Mouse (Mus musculus) CH12.LX (cell line): ENCODE results near the gene Polr2l. TPM values are rescaled to one million over a fixed set of nuclear protein-coding genes. Genes with fewer than 3 reads are reported as not detected.

Experiments
- DNase-seq: peaks from one replicate; pipeline ENCODE4 v3.0.0-alpha.2; 2013; ENCODE audit errors: extremely low read depth
- H3K27ac ChIP-seq: 2 replicates; pipeline ENCODE4 v1.5.1; 2012; ENCODE audit warnings: low read depth, mild to moderate bottlenecking, control low read depth, moderate library complexity; ENCODE audit not compliant: insufficient read depth
- H3K27me3 ChIP-seq: replicated peaks from 2 replicates; pipeline ENCODE3; 2012; ENCODE audit warnings: inconsistent platforms
- H3K36me3 ChIP-seq, 2 experiments: replicated peaks in 1 of 2; 2 replicates each; pipeline versions ENCODE3 to v1.6.1; 2012; ENCODE audit warnings: inconsistent platforms in 1 of 2, low read length in 1 of 2, mild to moderate bottlenecking in 1 of 2, mixed read lengths in 1 of 2, moderate library complexity in 1 of 2; ENCODE audit not compliant: control insufficient read depth in 1 of 2, insufficient read depth in 1 of 2
- H3K4me1 ChIP-seq, 2 experiments: 2 replicates each; pipeline ENCODE4 v1.6.1; 2012; ENCODE audit warnings: inconsistent platforms in 1 of 2, moderate library complexity in 1 of 2; ENCODE audit not compliant: insufficient read depth in 2 of 2, control insufficient read depth in 1 of 2
- H3K4me2 ChIP-seq: 2 replicates; pipeline ENCODE4 v1.6.1; 2012; ENCODE audit warnings: low read depth, mild to moderate bottlenecking, control low read depth; ENCODE audit not compliant: poor library complexity, insufficient read depth, severe bottlenecking
- H3K4me3 ChIP-seq, 3 experiments: fragments of 150-350 bp in 1 of 3; sonication (generic) in 1 of 3; replicated peaks in 1 of 3; 2 replicates each; pipeline versions ENCODE3 to v1.5.1; 2011 to 2012; ENCODE audit warnings: low read depth in 2 of 3, low read length in 2 of 3, mild to moderate bottlenecking in 2 of 3, moderate library complexity in 2 of 3, control low read depth in 1 of 3, improper control_type of control experiment in 1 of 3, inconsistent platforms in 1 of 3, mixed read lengths in 1 of 3; ENCODE audit not compliant: poor library complexity in 1 of 3
- H3K79me2 ChIP-seq: replicated peaks from 2 replicates; pipeline ENCODE4 v1.6.1; 2012; ENCODE audit warnings: mild to moderate bottlenecking, moderate library complexity; ENCODE audit not compliant: control insufficient read depth, poor library complexity, insufficient read depth, severe bottlenecking; ENCODE audit errors: extremely low read depth
- H3K9ac ChIP-seq: 2 replicates; pipeline ENCODE4 v1.6.1; 2012; ENCODE audit warnings: low read depth, mild to moderate bottlenecking, control low read depth, moderate library complexity; ENCODE audit not compliant: insufficient read depth
- H3K9me3 ChIP-seq: replicated peaks from 2 replicates; pipeline ENCODE3; 2012; ENCODE audit warnings: low read length, inconsistent platforms, mixed read lengths
- BHLHE40 ChIP-seq: IDR thresholded peaks from 2 replicates; pipeline ENCODE4 v1.6.1; 2011; ENCODE audit warnings: mild to moderate bottlenecking, low read depth, low read length, improper control_type of control experiment
- CHD1 ChIP-seq: IDR thresholded peaks from 2 replicates; pipeline ENCODE4 v1.6.1; 2012; ENCODE audit warnings: low read depth, low read length, improper control_type of control experiment, inconsistent platforms
- CTCF ChIP-seq, 2 experiments: IDR thresholded peaks in 1 of 2; conservative IDR thresholded peaks in 1 of 2; 2 replicates each; pipeline ENCODE4 v1.5.1; 2011 to 2012; ENCODE audit warnings: low read depth in 2 of 2, low read length in 2 of 2, improper control_type of control experiment in 1 of 2, inconsistent platforms in 1 of 2, mild to moderate bottlenecking in 1 of 2, moderate library complexity in 1 of 2
- E2F4 ChIP-seq: IDR thresholded peaks from 2 replicates; pipeline ENCODE4 v1.6.1; 2011; ENCODE audit warnings: low read depth, low read length, improper control_type of control experiment; ENCODE audit not compliant: insufficient replicate concordance
- ETS1 ChIP-seq: conservative IDR thresholded peaks from 2 replicates; pipeline ENCODE4 v1.6.1; 2012; ENCODE audit warnings: low read depth, mild to moderate bottlenecking, inconsistent platforms, low read length, improper control_type of control experiment, moderate library complexity
- IRF4 ChIP-seq: IDR thresholded peaks from 2 replicates; pipeline ENCODE4 v1.6.1; 2014; ENCODE audit warnings: low read depth, mild to moderate bottlenecking, inconsistent platforms, low read length, improper control_type of control experiment
- JUN ChIP-seq: IDR thresholded peaks from 2 replicates; pipeline ENCODE4 v1.6.1; 2011; ENCODE audit warnings: low read depth, mild to moderate bottlenecking, low read length, improper control_type of control experiment, moderate library complexity; ENCODE audit not compliant: insufficient read depth
- JUND ChIP-seq: conservative IDR thresholded peaks from 2 replicates; pipeline ENCODE4 v1.6.1; 2011; ENCODE audit warnings: low read depth, low read length, improper control_type of control experiment
- MAX ChIP-seq: IDR thresholded peaks from 2 replicates; pipeline ENCODE4 v1.6.1; 2011; ENCODE audit warnings: low read length, improper control_type of control experiment
- MAZ ChIP-seq: IDR thresholded peaks from 2 replicates; pipeline ENCODE4 v1.6.1; 2012; ENCODE audit warnings: low read depth, mild to moderate bottlenecking, inconsistent platforms, low read length, improper control_type of control experiment, moderate library complexity
- MYC ChIP-seq: IDR thresholded peaks from 2 replicates; pipeline ENCODE4 v1.6.1; 2011; ENCODE audit warnings: low read depth, mild to moderate bottlenecking, improper control_type of control experiment, low read length
- PAX5 ChIP-seq: IDR thresholded peaks from 2 replicates; pipeline ENCODE4 v1.6.1; 2012; ENCODE audit warnings: low read length, inconsistent platforms, mixed read lengths
- POLR2AphosphoS2 ChIP-seq: IDR thresholded peaks from 2 replicates; pipeline ENCODE4 v1.6.1; 2011; ENCODE audit warnings: low read depth, low read length, improper control_type of control experiment
- RAD21 ChIP-seq: IDR thresholded peaks from 2 replicates; pipeline ENCODE4 v1.6.1; 2011; ENCODE audit warnings: low read depth, mild to moderate bottlenecking, low read length, improper control_type of control experiment, moderate library complexity
- RCOR1 ChIP-seq: conservative IDR thresholded peaks from 2 replicates; pipeline ENCODE4 v1.6.1; 2012; ENCODE audit warnings: low read depth, mild to moderate bottlenecking, inconsistent platforms, low read length, improper control_type of control experiment
- SIN3A ChIP-seq: IDR thresholded peaks from 2 replicates; pipeline ENCODE4 v1.6.1; 2012; ENCODE audit warnings: low read length, improper control_type of control experiment, inconsistent platforms
- TBP ChIP-seq: conservative IDR thresholded peaks from 2 replicates; pipeline ENCODE4 v1.6.1; 2011; ENCODE audit warnings: low read depth, low read length, improper control_type of control experiment
- TCF12 ChIP-seq: IDR thresholded peaks from 2 replicates; pipeline ENCODE4 v1.6.1; 2014; ENCODE audit warnings: low read depth, mild to moderate bottlenecking, inconsistent platforms, low read length, improper control_type of control experiment
- USF2 ChIP-seq: conservative IDR thresholded peaks from 2 replicates; pipeline ENCODE4 v1.6.1; 2011; ENCODE audit warnings: low read depth, low read length, improper control_type of control experiment
- ZNF384 ChIP-seq: IDR thresholded peaks from 2 replicates; pipeline ENCODE4 v1.6.1; 2012; ENCODE audit warnings: low read depth, low read length, improper control_type of control experiment, inconsistent platforms
- dilution Hi-C: fragments of 300-500 bp; cut with MboI; formaldehyde crosslinking; loops from 2 replicates; pipeline ENCODE4 v1.14.3; 2020; ENCODE audit warnings: low sequenced_read_pairs; ENCODE audit not compliant: extremely low pct_unique_long_range_greater_than_20kb, extremely low pct_ligation_motif_present
- in situ Hi-C: fragments of 300-500 bp; cut with MboI; formaldehyde crosslinking; loops from 3 replicates; pipeline ENCODE4 v1.14.3; 2019; ENCODE audit warnings: low sequenced_read_pairs, low pct_ligation_motif_present, low pct_unique_long_range_greater_than_20kb, mixed read lengths
- polyA plus RNA-seq: library from polyadenylated mRNA; unstranded; fragments of >175 nt; gene quantifications from 2 replicates; pipeline ENCODE4 v1.2.1, GENCODE M21; 2012; ENCODE audit warnings: low read depth; ENCODE audit not compliant: insufficient read length
- total RNA-seq, 2 experiments: library from RNA; depleted of rRNA; stranded (reverse); fragments of 300-350 nt in 1 of 2; fragments of >200 nt in 1 of 2; gene quantifications; 2 replicates each; pipeline ENCODE4 v1.2.3; 2012 to 2014

Polr2l gene
- total and polyA plus RNA-seq, 3 experiments: 35.7 to 82.3 (median 64.8) TPM

- dilution Hi-C loops (no loop called here), in situ Hi-C loops (no loop called here)
- H3K4me3 ChIP-seq: no peak overlapping the region
- no peak overlapping the region for H3K27ac ChIP-seq
- H3K27me3 ChIP-seq: no peaks in the 10 kb centered on the region
- TF ChIP-seq RAD21 (no peak), E2F4 (no peak), POLR2AphosphoS2 (no peak), ETS1 (no peak), CTCF (conservative IDR thresholded peaks at IDR 0.05 in 1 of 2, IDR thresholded peaks at IDR 0.05 in 1 of 2; ENCODE audit: low read depth in 2 of 2, low read length in 2 of 2) (no peak), BHLHE40 (no peak), TCF12 (no peak), MAZ (no peak), USF2 (no peak), MAX (no peak), TBP (no peak)
- no peak overlapping the region for H3K4me2 ChIP-seq
- DNase-seq: no peak
- H3K9me3 ChIP-seq: no peaks in the 10 kb centered on the region
- H3K79me2 ChIP-seq: no peaks in the 10 kb centered on the region
- no peak overlapping the region for H3K9ac ChIP-seq
- peaks cover 9 to 22% of the 10 kb centered on the region in 2 experiments for H3K36me3 ChIP-seq
- peaks cover 12 to 37% of the 10 kb centered on the region in 2 experiments for H3K4me1 ChIP-seq
Observed at GRCm38 (mm10) chr7:141463824-141464602, 10.9 kb downstream of the Polr2l start.

GRCm38 (mm10) chr7:141462333-141462821 is 12.6 kb downstream of the Polr2l start:
- in situ Hi-C loops: no loop called here
- H3K9ac ChIP-seq: no peak overlapping the region
- no peak overlapping the region for H3K27ac ChIP-seq
- no peaks in the 10 kb centered on the region for H3K27me3 ChIP-seq
- dilution Hi-C loops: no loop called here
- no peaks in the 10 kb centered on the region for H3K9me3 ChIP-seq
- no peak overlapping the region for H3K4me2 ChIP-seq
- no peak for DNase-seq
- peaks cover 22 to 35% of the 10 kb centered on the region in 2 experiments for H3K36me3 ChIP-seq
- H3K4me1 ChIP-seq: peaks cover 4 to 25% of the 10 kb centered on the region in 2 experiments
- no peak overlapping the region for H3K4me3 ChIP-seq
- TF ChIP-seq PAX5 (no peak), RCOR1 (no peak), BHLHE40 (no peak), IRF4 (no peak), ZNF384 (no peak), POLR2AphosphoS2 (no peak), ETS1 (no peak), CHD1 (no peak), MYC (no peak), JUN (no peak), E2F4 (no peak), RAD21 (no peak), SIN3A (no peak), CTCF (conservative IDR thresholded peaks at IDR 0.05 in 1 of 2, IDR thresholded peaks at IDR 0.05 in 1 of 2; ENCODE audit: low read depth in 2 of 2, low read length in 2 of 2) (no peak), TBP (no peak), JUND (no peak)
- H3K79me2 ChIP-seq: no peaks in the 10 kb centered on the region
